Mouse (Mus musculus) layer of hippocampus, adult 11-12 months (tissue): ENCODE measurements at regions not wholly inside any gene's neighbourhood (a gene's known extent, or its start where the extent isn't known, plus 50 kb on each side); places are given as distances from the start of the nearest gene placed in this dataset.

Source experiments
- DNase-seq: peaks from one replicate; pipeline ENCODE4 v3.0.0; 2022; ENCODE audit warnings: low spot score

- no peak for DNase-seq
Observed at GRCm38 (mm10) chr1:90506582-90506981, 96.2 kb upstream of the Cops8 start.

GRCm38 (mm10) chr1:90509371-90509770, 93.4 kb upstream of the Cops8 start:
- DNase-seq, result peak; percentile 12

GRCm38 (mm10) chr1:90513442-90514070, 89.2 kb upstream of the Cops8 start:
- DNase-seq, result no peak

- no peak for DNase-seq
Observed at GRCm38 (mm10) chr1:90514176-90514575, 88.6 kb upstream of the Cops8 start.

- DNase-seq, result no peak
Observed at GRCm38 (mm10) chr1:90518584-90519265, 84.1 kb upstream of the Cops8 start.

GRCm38 (mm10) chr1:90519284-90520275, 83.2 kb upstream of the Cops8 start:
- no peak for DNase-seq

GRCm38 (mm10) chr1:90522294-90522693, 80.5 kb upstream of the Cops8 start:
- DNase-seq, result no peak

- DNase-seq, result no peak
Observed at GRCm38 (mm10) chr1:90524641-90525220, 78.0 kb upstream of the Cops8 start.

GRCm38 (mm10) chr1:90526311-90526710, 76.5 kb upstream of the Cops8 start:
- no peak for DNase-seq

GRCm38 (mm10) chr1:90527947-90528717, 74.6 kb upstream of the Cops8 start:
- no peak for DNase-seq

GRCm38 (mm10) chr1:90533481-90533880, 69.3 kb upstream of the Cops8 start:
- no peak for DNase-seq

- no peak for DNase-seq
Observed at GRCm38 (mm10) chr1:90536105-90536504, 66.7 kb upstream of the Cops8 start.

- no peak for DNase-seq
Observed at GRCm38 (mm10) chr1:90543801-90544795, 58.7 kb upstream of the Cops8 start.

GRCm38 (mm10) chr1:90544821-90545536, 57.8 kb upstream of the Cops8 start:
- no peak for DNase-seq

GRCm38 (mm10) chr1:90552644-90553043, 50.1 kb upstream of the Cops8 start:
- no peak for DNase-seq
